9 mouse cellular contexts compared by ENCODE assay signal in genomic region chr13:41466191-41466590, GRCm38 (mm10). TPM values are rescaled to one million over a fixed set of nuclear protein-coding genes. Genes with fewer than 3 reads are reported as not detected.
A peak's percentile ranks its signal among the peaks of the same experiment; 100 is the strongest.
DNase-seq lines count a peak whose midpoint lies in the region; ATAC-seq and TF ChIP-seq lines count a peak whose summit lies in the region.
"Had no signal": no experiment of that assay in that cellular context is flagged by ENCODE, and none has a peak within 500 bp of the region (broad histone marks: within the 10 kb centered on the region; RNA-seq: fewer than 3 reads in every experiment).

No protein-coding gene starts in this region.

- intact Hi-C loops in left cerebral cortex, adult 2 months (cut with DNase I), result no loop called here
- intact Hi-C loops in left cerebral cortex, postnatal 25 days (cut with DNase I), result no loop called here

- H3K4me1 ChIP-seq in heart, embryonic 15.5 days (replicated peaks), result 0 out of 2 replicates have a peak, but pooled peaks cover 3% of the 10 kb centered on the region
- H3K4me1 ChIP-seq in kidney, embryonic 16.5 days (ENCODE audit: insufficient read depth, low read length), result peaks cover 12% of the 10 kb centered on the region; the same call in 1 of the 2 replicates
- no peaks in the 10 kb centered on the region for H3K4me1 ChIP-seq in midbrain, embryonic 16.5 days (ENCODE audit: control insufficient read depth, insufficient read depth, low read length)
- peaks cover 7% of the 10 kb centered on the region; the same call in 1 of the 2 replicates for H3K4me1 ChIP-seq in limb, embryonic 10.5 days
- H3K4me1 ChIP-seq: embryonic facial prominence, embryonic 15.5 days had no signal

- no peak overlapping the region for H3K9ac ChIP-seq in heart, embryonic 15.5 days
- no peak overlapping the region for H3K9ac ChIP-seq in kidney, embryonic 16.5 days (replicated peaks; ENCODE audit: low read length)
- H3K9ac ChIP-seq in midbrain, embryonic 16.5 days (ENCODE audit: low read depth, low read length), result no peak overlapping the region
- H3K9ac ChIP-seq: embryonic facial prominence, embryonic 15.5 days had no signal

- no peak overlapping the region for H3K4me3 ChIP-seq in left cerebral cortex, adult 2 months
- no peak overlapping the region for H3K4me3 ChIP-seq in heart, embryonic 15.5 days
- H3K4me3 ChIP-seq in kidney, embryonic 16.5 days (ENCODE audit: low read length), result no peak overlapping the region
- no peak overlapping the region for H3K4me3 ChIP-seq in midbrain, embryonic 16.5 days (ENCODE audit: low read depth, low read length)
- no peak overlapping the region for H3K4me3 ChIP-seq in limb, embryonic 10.5 days
- H3K4me3 ChIP-seq: embryonic facial prominence, embryonic 15.5 days had no signal

- no peak for TF ChIP-seq CTCF in left cerebral cortex, adult 2 months (IDR thresholded peaks at IDR 0.05)

- no peak for DNase-seq in left cerebral cortex, adult 2 months (ENCODE audit: extremely low spot score in 1 of 2, low spot score in 2 of 2)
- no peak for DNase-seq in left cerebral cortex, adult 9 months (ENCODE audit: low spot score in 2 of 2)
- no peak for DNase-seq in limb, embryonic 10.5 days (ENCODE audit: low spot score)
- no peak for DNase-seq in left cerebral cortex, postnatal 25 days (ENCODE audit: low spot score in 2 of 2)

- 68% methylated on average over 1 of the region's 1 CpGs for WGBS in heart, embryonic 15.5 days
- 69% methylated on average over 1 of the region's 1 CpGs for WGBS in kidney, embryonic 16.5 days
- 88% methylated on average over 1 of the region's 1 CpGs for WGBS in midbrain, embryonic 16.5 days
- 93% methylated on average over 1 of the region's 1 CpGs for WGBS in limb, embryonic 10.5 days

- peak; percentile 66; the same call in 1 of the 2 replicates for ATAC-seq in heart, embryonic 15.5 days (replicated peaks; ENCODE audit: insufficient number of reproducible peaks, insufficient read depth, low FRiP score, low read depth)
- peak; percentile 75; the same call in 1 of the 2 replicates for ATAC-seq in kidney, embryonic 16.5 days (ENCODE audit: low FRiP score, low TSS enrichment)
- 0 out of 2 replicates have a peak, but pooled peaks have one; percentile 6 for ATAC-seq in monocyte, adult 5-6 weeks (replicated peaks; ENCODE audit: insufficient number of reproducible peaks, low FRiP score, low TSS enrichment, poor library complexity, severe bottlenecking)
- ATAC-seq in midbrain, embryonic 16.5 days, result no peak

- H3K9me3 ChIP-seq in heart, embryonic 15.5 days (replicated peaks), result no peaks in the 10 kb centered on the region
- no peaks in the 10 kb centered on the region for H3K9me3 ChIP-seq in kidney, embryonic 16.5 days (ENCODE audit: low read length)
- no peaks in the 10 kb centered on the region for H3K9me3 ChIP-seq in midbrain, embryonic 16.5 days (replicated peaks; ENCODE audit: control insufficient read depth, low read length, poor library complexity, severe bottlenecking)
- no peaks in the 10 kb centered on the region for H3K9me3 ChIP-seq in limb, embryonic 10.5 days (replicated peaks)
- H3K9me3 ChIP-seq: embryonic facial prominence, embryonic 15.5 days had no signal

- H3K27me3 ChIP-seq in heart, embryonic 15.5 days, result peaks cover 72% of the 10 kb centered on the region
- H3K27me3 ChIP-seq in kidney, embryonic 16.5 days (ENCODE audit: insufficient read depth, low read length), result no peaks in the 10 kb centered on the region
- no peaks in the 10 kb centered on the region for H3K27me3 ChIP-seq in midbrain, embryonic 16.5 days (ENCODE audit: control insufficient read depth, insufficient read depth, low read depth, low read length)
- no peaks in the 10 kb centered on the region for H3K27me3 ChIP-seq in limb, embryonic 10.5 days (ENCODE audit: low read depth, poor library complexity, severe bottlenecking)
- H3K27me3 ChIP-seq: embryonic facial prominence, embryonic 15.5 days had no signal

- H3K27ac ChIP-seq in left cerebral cortex, adult 2 months, result peak overlapping the region; percentile 72
- H3K27ac ChIP-seq in heart, embryonic 15.5 days, result peak overlapping the region; percentile 74
- H3K27ac ChIP-seq in kidney, embryonic 16.5 days (ENCODE audit: low read length), result peak overlapping the region; percentile 94
- H3K27ac ChIP-seq in midbrain, embryonic 16.5 days (ENCODE audit: low read length), result no peak overlapping the region
- no peak overlapping the region for H3K27ac ChIP-seq in limb, embryonic 10.5 days
- H3K27ac ChIP-seq: embryonic facial prominence, embryonic 15.5 days had no signal

- H3K36me3 ChIP-seq in heart, embryonic 15.5 days, result no peaks in the 10 kb centered on the region
- no peaks in the 10 kb centered on the region for H3K36me3 ChIP-seq in kidney, embryonic 16.5 days (ENCODE audit: insufficient read depth, low read length)
- H3K36me3 ChIP-seq in midbrain, embryonic 16.5 days (ENCODE audit: control insufficient read depth, insufficient read depth, low read length), result no peaks in the 10 kb centered on the region
- H3K36me3 ChIP-seq in limb, embryonic 10.5 days, result no peaks in the 10 kb centered on the region
- H3K36me3 ChIP-seq: embryonic facial prominence, embryonic 15.5 days had no signal

- no peak overlapping the region for H3K4me2 ChIP-seq in heart, embryonic 15.5 days
- H3K4me2 ChIP-seq in kidney, embryonic 16.5 days (replicated peaks; ENCODE audit: low read depth, low read length), result no peak overlapping the region
- H3K4me2 ChIP-seq in midbrain, embryonic 16.5 days (ENCODE audit: low read length), result no peak overlapping the region
- H3K4me2 ChIP-seq: embryonic facial prominence, embryonic 15.5 days had no signal

RNA-seq across cellular contexts. Expression of gene Nedd9, which starts 21.0 kb away (rescaled TPM):
- total RNA-seq in left cerebral cortex, adult 2 months (2021), result 10 to 100 TPM in 1 of 2 experiments, 1 to 10 TPM in 1; 9.5 to 11.2 TPM
- 19.2 and 26.2 TPM in 2 replicates for polyA plus RNA-seq in heart, embryonic 15.5 days (2015; fragmentation: Nextera tagmentation; extraction: Ambion mirVana)
- polyA plus RNA-seq in kidney, embryonic 16.5 days (2015; fragmentation: Nextera tagmentation; extraction: Ambion mirVana), result 27.9 and 28.5 TPM in 2 replicates
- 272 to 357 TPM (median 343 TPM) in 3 replicates for total RNA-seq in monocyte, adult 5-6 weeks (2017)
- polyA plus RNA-seq in midbrain, embryonic 16.5 days (2015; fragmentation: Nextera tagmentation; extraction: Ambion mirVana), result 10.9 and 12.8 TPM in 2 replicates
- 8.5 and 11.1 TPM in 2 replicates for polyA plus RNA-seq in limb, embryonic 10.5 days (2016; fragmentation: Nextera tagmentation; extraction: Ambion mirVana)
- total RNA-seq in left cerebral cortex, postnatal 25 days (2021), result 10 to 100 TPM in 1 of 2 experiments, 1 to 10 TPM in 1; 6.4 to 11.0 TPM

Comparison
In these comparisons a context has a peak if more than half of its experiments do, and no peak if none do; other contexts are left out.
1. H3K27ac ChIP-seq: peak in left cerebral cortex, adult 2 months (single experiment), heart, embryonic 15.5 days (single experiment) and kidney, embryonic 16.5 days (single experiment); none in midbrain, embryonic 16.5 days (single experiment) and limb, embryonic 10.5 days (single experiment).